Mouse (Mus musculus): ENCODE measurements around the gene Sv2a. TPM values are rescaled to one million over a fixed set of nuclear protein-coding genes. Genes with fewer than 3 reads are reported as not detected.

Gene Sv2a
- polyA plus RNA-seq, 1 experiment from 2014 or later = 2.7 TPM

GRCm38 (mm10) chr3:96159820-96160219, 21.1 kb upstream of the Sv2a start:
- Histone ChIP-seq H3K27me3 (ENCODE audit: control insufficient read depth, insufficient read depth, low read length) (no peaks in the 10 kb centered on the region), H3K4me3 (ENCODE audit: low read depth, low read length) (no peak overlapping the region), H3K36me3 (ENCODE audit: control insufficient read depth, insufficient read depth, low read length) (peaks cover 5% of the 10 kb centered on the region; the same call in 1 of the 2 replicates), H3K27ac (replicated peaks; ENCODE audit: low read depth, low read length) (peak overlapping the region; percentile 72; the same call in 1 of the 2 replicates), H3K9ac (ENCODE audit: low read length) (no peak overlapping the region), H3K4me1 (ENCODE audit: control insufficient read depth, insufficient read depth, low read length) (peaks cover 12% of the 10 kb centered on the region; the same call in 1 of the 2 replicates), H3K9me3 (ENCODE audit: control insufficient read depth, low read length) (no peaks in the 10 kb centered on the region), H3K4me2 (ENCODE audit: low read depth, severe bottlenecking) (no peak overlapping the region)
- ATAC-seq (ENCODE audit: insufficient number of reproducible peaks, low FRiP score, low TSS enrichment, low read depth) (no peak), DNase-seq (ENCODE audit: low spot score) (no peak)
- 83% methylated on average over 4 of the region's 4 CpGs for WGBS

GRCm38 (mm10) chr3:96160222-96160802, 20.6 kb upstream of the Sv2a start:
- Histone ChIP-seq H3K9me3 (ENCODE audit: control insufficient read depth, low read length) (no peaks in the 10 kb centered on the region), H3K27me3 (ENCODE audit: control insufficient read depth, insufficient read depth, low read length) (no peaks in the 10 kb centered on the region), H3K9ac (ENCODE audit: low read length) (peak overlapping the region; percentile 19; the same call in 1 of the 2 replicates), H3K4me2 (ENCODE audit: low read depth, severe bottlenecking) (peak overlapping the region; percentile 26), H3K4me1 (ENCODE audit: control insufficient read depth, insufficient read depth, low read length) (peaks cover 12% of the 10 kb centered on the region; the same call in 1 of the 2 replicates), H3K4me3 (ENCODE audit: low read depth, low read length) (no peak overlapping the region), H3K27ac (replicated peaks; ENCODE audit: low read depth, low read length) (peak overlapping the region; percentile 72), H3K36me3 (ENCODE audit: control insufficient read depth, insufficient read depth, low read length) (0 out of 2 replicates have a peak, but pooled peaks cover 5% of the 10 kb centered on the region)
- WGBS = 52% methylated on average over 4 of the region's 4 CpGs
- peak; percentile 30 for DNase-seq (ENCODE audit: low spot score)
- no peak for ATAC-seq (ENCODE audit: insufficient number of reproducible peaks, low FRiP score, low TSS enrichment, low read depth)

GRCm38 (mm10) chr3:96160803-96161516, 20.0 kb upstream of the Sv2a start:
- peak overlapping the region; percentile 42 for H3K4me3 ChIP-seq (ENCODE audit: low read depth, low read length)
- peak overlapping the region; percentile 72 for H3K27ac ChIP-seq (replicated peaks; ENCODE audit: low read depth, low read length)
- ATAC-seq (ENCODE audit: insufficient number of reproducible peaks, low FRiP score, low TSS enrichment, low read depth) (peak; percentile 77), DNase-seq (ENCODE audit: low spot score) (peak; percentile 76)
- H3K4me1 ChIP-seq (ENCODE audit: control insufficient read depth, insufficient read depth, low read length) = peaks cover 12% of the 10 kb centered on the region; the same call in 1 of the 2 replicates
- peak overlapping the region; percentile 2; the same call in 1 of the 2 replicates for H3K9ac ChIP-seq (ENCODE audit: low read length)
- H3K4me2 ChIP-seq (ENCODE audit: low read depth, severe bottlenecking) = peak overlapping the region; percentile 73
- no peaks in the 10 kb centered on the region for H3K9me3 ChIP-seq (ENCODE audit: control insufficient read depth, low read length)
- 1% methylated on average over 12 of the region's 12 CpGs for WGBS
- H3K27me3 ChIP-seq (ENCODE audit: control insufficient read depth, insufficient read depth, low read length) = no peaks in the 10 kb centered on the region
- H3K36me3 ChIP-seq (ENCODE audit: control insufficient read depth, insufficient read depth, low read length) = 0 out of 2 replicates have a peak, but pooled peaks cover 2% of the 10 kb centered on the region

- peak within 1 kb of the TSS; percentile 42 for H3K4me3 ChIP-seq (ENCODE audit: low read depth, low read length)
- ATAC-seq (ENCODE audit: insufficient number of reproducible peaks, low FRiP score, low TSS enrichment, low read depth) = no peak; the same call in 1 of the 2 replicates
- DNase-seq (ENCODE audit: low spot score) = peak; percentile 36
- peak within 1 kb of the TSS; percentile 65 for H3K9ac ChIP-seq (ENCODE audit: low read length)
- H3K27ac ChIP-seq (replicated peaks; ENCODE audit: low read depth, low read length) = peak within 1 kb of the TSS; percentile 72
- 8% methylated on average over 14 of the region's 16 CpGs for WGBS
- H3K36me3 ChIP-seq (ENCODE audit: control insufficient read depth, insufficient read depth, low read length) = 0 out of 2 replicates have a peak, but pooled peaks cover 2% of the 10 kb centered on the region
- H3K4me1 ChIP-seq (ENCODE audit: control insufficient read depth, insufficient read depth, low read length) = peaks cover 12% of the 10 kb centered on the region; the same call in 1 of the 2 replicates
- peak within 1 kb of the TSS; percentile 73 for H3K4me2 ChIP-seq (ENCODE audit: low read depth, severe bottlenecking)
- no peaks in the 10 kb centered on the region for H3K27me3 ChIP-seq (ENCODE audit: control insufficient read depth, insufficient read depth, low read length)
- no peaks in the 10 kb centered on the region for H3K9me3 ChIP-seq (ENCODE audit: control insufficient read depth, low read length)
Measured at GRCm38 (mm10) chr3:96161869-96162840, 18.8 kb upstream of the Sv2a start, which contains the start of gene Mtmr11. Gene Mtmr11, plus strand, starts transcription at chr3:96162004.

GRCm38 (mm10) chr3:96163040-96163439, 17.9 kb upstream of the Sv2a start:
- Histone ChIP-seq H3K9ac (ENCODE audit: low read length) (no peak overlapping the region), H3K27ac (replicated peaks; ENCODE audit: low read depth, low read length) (no peak overlapping the region), H3K27me3 (ENCODE audit: control insufficient read depth, insufficient read depth, low read length) (no peaks in the 10 kb centered on the region), H3K36me3 (ENCODE audit: control insufficient read depth, insufficient read depth, low read length) (0 out of 2 replicates have a peak, but pooled peaks cover 2% of the 10 kb centered on the region), H3K4me3 (ENCODE audit: low read depth, low read length) (no peak overlapping the region; the same call in 1 of the 2 replicates), H3K9me3 (ENCODE audit: control insufficient read depth, low read length) (no peaks in the 10 kb centered on the region), H3K4me2 (ENCODE audit: low read depth, severe bottlenecking) (no peak overlapping the region), H3K4me1 (ENCODE audit: control insufficient read depth, insufficient read depth, low read length) (peaks cover 12% of the 10 kb centered on the region; the same call in 1 of the 2 replicates)
- no peak for ATAC-seq (ENCODE audit: insufficient number of reproducible peaks, low FRiP score, low TSS enrichment, low read depth)
- DNase-seq (ENCODE audit: low spot score) = no peak
- WGBS = 89% methylated on average over 6 of the region's 6 CpGs

GRCm38 (mm10) chr3:96168466-96169158, 12.3 kb upstream of the Sv2a start:
- H3K4me3 ChIP-seq (ENCODE audit: low read depth, low read length) = no peak overlapping the region
- peaks cover 7% of the 10 kb centered on the region; the same call in 1 of the 2 replicates for H3K4me1 ChIP-seq (ENCODE audit: control insufficient read depth, insufficient read depth, low read length)
- 84% methylated on average over 12 of the region's 12 CpGs for WGBS
- DNase-seq (ENCODE audit: low spot score) = no peak
- H3K36me3 ChIP-seq (ENCODE audit: control insufficient read depth, insufficient read depth, low read length) = peaks cover 6% of the 10 kb centered on the region; the same call in 1 of the 2 replicates
- H3K27me3 ChIP-seq (ENCODE audit: control insufficient read depth, insufficient read depth, low read length) = no peaks in the 10 kb centered on the region
- H3K9ac ChIP-seq (ENCODE audit: low read length) = no peak overlapping the region
- H3K4me2 ChIP-seq (ENCODE audit: low read depth, severe bottlenecking) = no peak overlapping the region
- no peaks in the 10 kb centered on the region for H3K9me3 ChIP-seq (ENCODE audit: control insufficient read depth, low read length)
- H3K27ac ChIP-seq (replicated peaks; ENCODE audit: low read depth, low read length) = no peak overlapping the region
- no peak for ATAC-seq (ENCODE audit: insufficient number of reproducible peaks, low FRiP score, low TSS enrichment, low read depth)

GRCm38 (mm10) chr3:96170276-96170675, 10.7 kb upstream of the Sv2a start:
- Histone ChIP-seq H3K27me3 (ENCODE audit: control insufficient read depth, insufficient read depth, low read length) (no peaks in the 10 kb centered on the region), H3K9ac (ENCODE audit: low read length) (no peak overlapping the region; the same call in 1 of the 2 replicates), H3K4me2 (ENCODE audit: low read depth, severe bottlenecking) (no peak overlapping the region), H3K4me3 (ENCODE audit: low read depth, low read length) (no peak overlapping the region), H3K4me1 (ENCODE audit: control insufficient read depth, insufficient read depth, low read length) (peaks cover 7% of the 10 kb centered on the region; the same call in 1 of the 2 replicates), H3K9me3 (ENCODE audit: control insufficient read depth, low read length) (no peaks in the 10 kb centered on the region), H3K36me3 (ENCODE audit: control insufficient read depth, insufficient read depth, low read length) (peaks cover 12% of the 10 kb centered on the region), H3K27ac (replicated peaks; ENCODE audit: low read depth, low read length) (no peak overlapping the region)
- ATAC-seq (ENCODE audit: insufficient number of reproducible peaks, low FRiP score, low TSS enrichment, low read depth) = no peak
- 87% methylated on average over 4 of the region's 4 CpGs for WGBS
- DNase-seq (ENCODE audit: low spot score) = no peak
